Mouse (Mus musculus): Measurements from ENCODE around the gene Def6. TPM values are rescaled to one million over a fixed set of nuclear protein-coding genes. Genes with fewer than 3 reads are reported as not detected.

Gene Def6
- polyA plus RNA-seq, 1 experiment from 2014 or later = 5.6 TPM

DNA sequence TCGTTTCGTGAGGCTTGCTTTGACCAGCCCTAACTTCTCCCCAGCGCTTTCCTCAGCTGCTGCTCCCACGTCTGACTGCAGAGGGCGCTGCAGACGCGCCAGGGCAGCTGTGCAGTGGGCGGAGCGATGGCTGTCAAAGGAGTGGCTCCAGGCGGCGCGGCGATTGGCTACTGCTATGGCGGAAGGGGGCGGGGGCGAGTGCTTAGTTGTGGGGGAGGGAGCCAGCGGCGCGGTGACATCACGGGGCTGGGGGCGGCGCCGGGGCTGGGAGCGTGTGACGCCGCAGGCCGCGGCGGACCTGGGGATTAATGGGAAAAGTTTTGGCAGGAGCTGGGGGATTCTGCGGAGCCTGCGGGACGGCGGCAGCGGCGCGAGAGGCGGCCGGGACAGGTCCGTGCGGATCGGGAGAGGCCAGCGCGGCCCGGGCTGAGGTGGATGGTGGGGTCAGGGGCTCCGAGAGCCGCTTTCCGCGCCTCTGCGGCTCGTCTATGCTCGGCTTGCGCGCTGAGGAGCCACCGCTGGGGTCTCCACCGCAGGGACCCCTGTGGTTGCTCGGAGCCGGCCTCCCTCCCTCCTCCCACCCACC is 25.0 kb downstream of the Def6 start, which contains the start of gene Ppard:
Gene Ppard, plus strand, starts transcription at position 226 of the 586 bp plus-strand sequence.
- under 1% methylated on average over 57 of the region's 57 CpGs for WGBS
- no peaks in the 10 kb centered on the region for H3K36me3 ChIP-seq
- peaks cover 13% of the 10 kb centered on the region for H3K4me1 ChIP-seq (replicated peaks)
- H3K4me3 ChIP-seq (replicated peaks) = peak within 1 kb of the TSS; percentile 62
- H3K9ac ChIP-seq (replicated peaks) = peak within 1 kb of the TSS; percentile 77
- peak; percentile 90 for ATAC-seq
- H3K9me3 ChIP-seq = no peaks in the 10 kb centered on the region
- H3K27ac ChIP-seq = 0 out of 2 replicates have a peak within 1 kb of the TSS, but pooled peaks have one; percentile 7
- no peaks in the 10 kb centered on the region for H3K27me3 ChIP-seq
- peak within 1 kb of the TSS; percentile 85 for H3K4me2 ChIP-seq (replicated peaks)

DNA sequence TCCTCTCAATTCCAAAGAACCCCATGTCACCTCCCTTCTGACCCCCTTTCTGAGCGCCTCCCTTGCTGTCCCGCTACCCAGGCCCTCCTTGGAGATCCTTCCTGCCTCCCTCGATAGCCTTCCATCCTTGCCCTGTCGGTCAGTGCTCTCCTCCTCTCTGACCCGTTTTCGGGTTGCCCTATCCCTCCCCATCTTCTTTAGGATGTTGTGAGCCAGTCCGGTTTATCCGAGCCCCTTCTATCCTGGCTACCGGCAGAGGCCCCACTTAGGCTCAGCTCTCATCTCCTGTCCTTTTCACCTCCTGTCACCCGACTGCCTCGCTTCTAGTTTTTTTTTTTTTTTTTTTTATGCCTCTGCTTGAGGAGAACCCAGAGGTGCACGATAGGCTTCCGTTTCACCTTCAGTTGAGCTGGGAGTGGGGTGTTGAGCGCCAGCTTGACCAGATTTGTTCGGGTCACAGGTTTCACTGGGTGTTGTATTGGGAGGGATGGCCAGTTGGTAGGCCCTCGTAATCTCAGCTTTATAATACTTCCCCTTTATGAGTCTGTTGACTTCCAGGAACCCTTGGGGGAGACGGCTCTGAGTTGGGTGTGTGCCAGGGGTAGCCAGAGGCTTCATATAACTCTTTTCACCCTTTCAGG is 25.6 kb downstream of the Def6 start:
- H3K27ac ChIP-seq = 0 out of 2 replicates have a peak overlapping the region, but pooled peaks have one; percentile 7
- ATAC-seq = no peak
- H3K4me3 ChIP-seq (replicated peaks) = peak overlapping the region; percentile 62
- H3K36me3 ChIP-seq = no peaks in the 10 kb centered on the region
- 5% methylated on average over 17 of the region's 17 CpGs for WGBS
- no peaks in the 10 kb centered on the region for H3K27me3 ChIP-seq
- no peaks in the 10 kb centered on the region for H3K9me3 ChIP-seq
- H3K4me1 ChIP-seq (replicated peaks) = peaks cover 14% of the 10 kb centered on the region
- peak overlapping the region; percentile 77 for H3K9ac ChIP-seq (replicated peaks)
- H3K4me2 ChIP-seq (replicated peaks) = peak overlapping the region; percentile 85

DNA sequence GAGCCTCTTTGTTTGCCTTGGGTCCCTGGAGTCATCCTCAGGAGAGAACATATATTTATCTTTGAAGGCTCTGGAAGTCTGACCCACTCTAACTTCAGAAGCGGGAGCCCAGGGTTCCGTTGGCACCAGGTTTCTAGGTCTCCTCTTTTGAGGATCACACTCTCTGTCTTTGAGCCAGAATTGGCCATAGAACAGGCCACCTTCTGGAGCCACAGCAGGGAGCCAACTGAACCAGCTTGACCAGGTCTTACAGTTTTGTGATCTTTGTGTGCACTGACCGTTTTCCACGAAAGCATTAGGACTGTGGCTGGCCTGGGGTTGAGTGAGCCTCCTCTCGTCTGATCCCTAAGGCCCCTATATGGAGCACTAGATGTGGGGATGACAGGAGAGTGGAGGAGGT is 27.1 kb downstream of the Def6 start:
- Histone ChIP-seq H3K9me3 (no peaks in the 10 kb centered on the region), H3K4me2 (replicated peaks) (0 out of 2 replicates have a peak overlapping the region, but pooled peaks have one; percentile 85), H3K4me1 (replicated peaks) (peaks cover 14% of the 10 kb centered on the region), H3K27me3 (no peaks in the 10 kb centered on the region), H3K9ac (replicated peaks) (peak overlapping the region; percentile 28; the same call in 1 of the 2 replicates), H3K27ac (no peak overlapping the region), H3K36me3 (no peaks in the 10 kb centered on the region), H3K4me3 (replicated peaks) (no peak overlapping the region)
- 83% methylated on average over 5 of the region's 5 CpGs for WGBS
- ATAC-seq = no peak

DNA sequence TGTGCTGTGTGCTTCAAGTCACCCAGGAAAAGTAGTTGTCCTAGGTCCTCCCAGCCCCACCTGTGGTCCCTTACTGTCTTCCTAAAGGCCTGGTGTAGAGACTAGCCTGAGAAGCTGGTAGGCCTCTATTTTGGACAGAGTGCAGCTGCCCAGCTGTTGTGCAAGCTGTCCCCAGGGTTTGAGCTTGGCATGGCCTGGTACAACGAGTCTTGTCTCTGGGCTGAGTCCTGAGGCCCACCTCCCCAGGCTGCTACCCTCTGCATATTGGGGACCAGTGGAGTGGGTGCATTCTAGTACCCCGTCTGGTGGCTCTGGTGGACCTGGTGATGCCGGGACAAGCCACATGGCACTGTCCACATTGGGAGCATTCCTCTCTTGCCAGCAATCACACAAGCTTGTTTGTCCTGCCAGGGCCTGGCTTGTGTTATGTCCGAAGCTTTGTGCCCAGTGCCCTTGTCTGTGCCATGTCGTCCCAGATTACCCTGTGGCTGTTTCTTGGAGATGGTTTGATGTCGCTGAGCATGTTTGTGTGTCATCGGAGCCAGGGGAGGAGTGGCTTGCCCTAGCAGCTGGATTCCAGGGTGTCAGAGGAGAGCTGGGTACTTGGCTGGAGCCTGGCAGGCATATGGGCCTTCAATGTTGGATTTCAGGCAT is 28.5 kb downstream of the Def6 start:
- H3K4me3 ChIP-seq (replicated peaks) = no peak overlapping the region
- H3K27me3 ChIP-seq = no peaks in the 10 kb centered on the region
- H3K27ac ChIP-seq = no peak overlapping the region
- WGBS = 82% methylated on average over 7 of the region's 7 CpGs
- H3K9ac ChIP-seq (replicated peaks) = 0 out of 2 replicates have a peak overlapping the region, but pooled peaks have one; percentile 10
- no peaks in the 10 kb centered on the region for H3K9me3 ChIP-seq
- no peaks in the 10 kb centered on the region for H3K36me3 ChIP-seq
- ATAC-seq = no peak
- H3K4me2 ChIP-seq (replicated peaks) = no peak overlapping the region
- H3K4me1 ChIP-seq (replicated peaks) = peaks cover 14% of the 10 kb centered on the region

DNA sequence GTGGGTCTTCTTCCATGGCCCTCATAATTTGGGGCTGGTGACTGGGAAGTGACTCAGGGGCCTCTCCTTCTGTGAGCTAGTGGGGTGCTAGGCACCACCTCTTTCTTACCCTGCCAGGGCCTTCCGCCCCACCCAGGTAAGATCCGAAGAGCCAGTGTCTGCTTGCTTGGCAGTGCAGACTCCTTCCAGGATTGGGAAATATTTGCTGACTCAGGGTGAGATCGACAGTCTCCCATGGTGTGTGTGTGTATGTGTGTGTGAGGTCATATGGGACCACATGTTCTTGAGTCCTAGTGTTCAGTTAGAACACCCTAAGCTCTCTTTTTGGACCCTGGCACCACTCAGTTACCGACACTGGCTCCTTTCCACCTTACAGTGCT is 29.0 kb downstream of the Def6 start:
- H3K4me3 ChIP-seq (replicated peaks) = no peak overlapping the region
- ATAC-seq = no peak
- no peak overlapping the region for H3K27ac ChIP-seq
- peaks cover 14% of the 10 kb centered on the region for H3K4me1 ChIP-seq (replicated peaks)
- H3K27me3 ChIP-seq = no peaks in the 10 kb centered on the region
- WGBS = 84% methylated on average over 4 of the region's 4 CpGs
- H3K9me3 ChIP-seq = no peaks in the 10 kb centered on the region
- no peak overlapping the region for H3K4me2 ChIP-seq (replicated peaks)
- no peak overlapping the region for H3K9ac ChIP-seq (replicated peaks)
- no peaks in the 10 kb centered on the region for H3K36me3 ChIP-seq

DNA sequence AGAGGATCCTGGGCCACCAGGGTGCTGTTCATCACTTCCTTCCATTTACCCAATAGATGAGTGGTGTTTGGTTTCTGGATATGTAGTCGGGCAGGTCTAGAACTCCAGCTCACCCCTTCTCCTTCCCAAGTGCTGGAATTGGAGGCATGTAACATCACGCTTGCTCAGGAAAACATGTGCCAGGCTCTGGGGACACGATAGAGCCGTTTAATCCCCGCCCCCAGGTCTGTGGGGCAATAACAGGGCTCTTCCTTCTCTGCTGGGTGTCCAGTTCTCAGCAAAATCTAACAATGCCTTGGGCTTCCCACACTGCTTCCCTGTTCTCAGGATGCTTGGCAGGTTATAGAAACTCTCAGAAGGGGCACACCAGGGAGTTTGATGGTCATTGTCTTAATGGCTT is 29.8 kb downstream of the Def6 start:
- Histone ChIP-seq H3K4me2 (replicated peaks) (no peak overlapping the region), H3K4me1 (replicated peaks) (peaks cover 14% of the 10 kb centered on the region), H3K9ac (replicated peaks) (no peak overlapping the region), H3K27ac (no peak overlapping the region), H3K9me3 (no peaks in the 10 kb centered on the region), H3K4me3 (replicated peaks) (no peak overlapping the region), H3K27me3 (no peaks in the 10 kb centered on the region), H3K36me3 (no peaks in the 10 kb centered on the region)
- no peak for ATAC-seq
- WGBS = 69% methylated on average over 5 of the region's 5 CpGs

DNA sequence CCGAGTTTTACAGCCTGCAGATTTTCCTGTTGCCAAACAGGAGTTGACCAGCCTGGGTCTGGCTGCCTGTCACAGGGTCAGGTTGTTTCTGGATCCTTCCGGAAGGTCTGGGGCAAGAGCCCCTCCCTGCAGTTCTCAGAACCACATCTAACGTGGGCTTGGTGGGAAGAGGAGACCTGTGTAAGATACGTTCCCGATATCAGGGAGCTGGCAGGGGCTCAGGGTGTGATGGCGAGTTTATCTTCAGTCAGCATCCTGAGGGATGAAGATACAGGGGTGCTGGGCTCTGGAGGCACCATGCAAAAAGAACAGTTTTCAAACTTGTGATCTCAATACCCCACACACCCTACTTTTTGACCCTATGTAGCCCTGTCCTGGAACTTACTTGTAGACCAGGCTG is 30.3 kb downstream of the Def6 start:
- Histone ChIP-seq H3K36me3 (no peaks in the 10 kb centered on the region), H3K4me1 (replicated peaks) (peaks cover 14% of the 10 kb centered on the region), H3K4me2 (replicated peaks) (no peak overlapping the region), H3K27ac (no peak overlapping the region), H3K27me3 (no peaks in the 10 kb centered on the region), H3K4me3 (replicated peaks) (no peak overlapping the region), H3K9ac (replicated peaks) (no peak overlapping the region), H3K9me3 (no peaks in the 10 kb centered on the region)
- no peak for ATAC-seq
- WGBS = 70% methylated on average over 6 of the region's 6 CpGs

DNA sequence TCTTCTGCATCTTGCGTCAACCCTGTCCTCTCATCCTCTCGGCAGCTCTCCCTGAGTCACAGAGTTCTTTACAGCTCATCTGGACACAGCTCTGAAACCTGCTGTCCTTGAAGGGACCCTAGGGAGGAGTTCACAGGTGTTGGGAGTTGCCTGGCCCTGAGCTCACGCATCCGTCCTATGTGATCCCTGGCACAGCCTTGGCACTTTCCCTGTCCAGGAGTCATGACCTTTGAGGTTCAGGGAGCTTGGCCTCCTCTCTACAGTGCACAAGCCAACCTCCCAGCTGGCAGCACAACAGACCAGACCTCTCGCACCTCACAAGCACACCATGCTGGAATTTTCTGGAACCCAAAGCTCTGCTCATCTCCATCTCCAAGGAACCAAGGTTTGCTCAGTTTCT is 33.3 kb downstream of the Def6 start:
- Histone ChIP-seq H3K9me3 (no peaks in the 10 kb centered on the region), H3K4me3 (replicated peaks) (no peak overlapping the region), H3K9ac (replicated peaks) (no peak overlapping the region)

DNA sequence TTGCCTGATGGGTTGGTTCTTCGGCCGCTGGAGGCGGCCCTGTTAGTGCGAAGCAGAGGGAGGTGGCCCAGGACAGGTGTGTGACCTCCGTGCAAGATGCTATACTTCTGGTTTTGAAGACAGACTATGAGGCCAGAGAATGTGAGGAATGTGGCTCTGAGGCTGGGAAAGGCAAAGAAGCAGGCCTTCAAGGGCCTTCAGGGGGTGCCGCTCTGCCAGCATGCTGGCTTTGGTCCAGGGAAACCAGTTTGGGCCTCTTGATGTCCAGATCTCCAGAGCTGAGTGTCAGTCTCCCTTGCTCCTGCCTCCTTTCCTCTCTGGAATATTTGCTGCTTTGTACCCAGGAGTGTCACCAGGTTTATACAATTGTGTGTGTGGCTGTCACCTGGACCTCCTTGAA is 34.7 kb downstream of the Def6 start:
- Histone ChIP-seq H3K9me3 (no peaks in the 10 kb centered on the region), H3K4me2 (replicated peaks) (no peak overlapping the region), H3K4me3 (replicated peaks) (no peak overlapping the region), H3K36me3 (no peaks in the 10 kb centered on the region), H3K9ac (replicated peaks) (no peak overlapping the region), H3K27ac (no peak overlapping the region), H3K27me3 (no peaks in the 10 kb centered on the region), H3K4me1 (replicated peaks) (peaks cover 15% of the 10 kb centered on the region)
- 90% methylated on average over 6 of the region's 6 CpGs for WGBS
- no peak for ATAC-seq

More for the DNA sequence above, 33.3 kb downstream of the Def6 start:
- Histone ChIP-seq H3K27me3 (no peaks in the 10 kb centered on the region), H3K36me3 (no peaks in the 10 kb centered on the region), H3K27ac (no peak overlapping the region), H3K4me1 (replicated peaks) (peaks cover 15% of the 10 kb centered on the region), H3K4me2 (replicated peaks) (no peak overlapping the region)
- 93% methylated on average over 5 of the region's 5 CpGs for WGBS
- ATAC-seq = no peak

DNA sequence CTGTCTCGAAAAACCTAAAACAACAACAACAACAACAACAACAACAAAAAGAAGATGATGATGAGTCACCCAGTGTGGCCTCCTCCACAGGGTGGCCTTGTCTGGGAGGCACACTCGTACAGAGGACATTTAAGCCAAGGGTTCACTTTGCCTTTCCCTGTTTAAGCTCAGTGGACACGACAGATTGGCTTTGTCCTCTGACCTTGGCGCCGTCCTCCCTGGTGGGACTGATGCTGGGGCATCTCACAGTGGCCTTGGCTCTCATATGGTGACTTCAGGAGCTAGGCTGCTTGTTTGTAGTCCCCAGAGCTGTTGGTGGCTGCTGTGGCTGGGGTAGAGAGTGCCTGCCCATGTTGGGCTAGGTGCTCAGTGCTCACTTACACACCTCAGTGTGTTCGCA is 36.6 kb downstream of the Def6 start:
- H3K4me3 ChIP-seq (replicated peaks) = no peak overlapping the region
- peaks cover 18% of the 10 kb centered on the region for H3K4me1 ChIP-seq (replicated peaks)
- no peaks in the 10 kb centered on the region for H3K27me3 ChIP-seq
- H3K4me2 ChIP-seq (replicated peaks) = no peak overlapping the region
- 80% methylated on average over 6 of the region's 6 CpGs for WGBS
- H3K9ac ChIP-seq (replicated peaks) = no peak overlapping the region
- H3K36me3 ChIP-seq = no peaks in the 10 kb centered on the region
- no peak overlapping the region for H3K27ac ChIP-seq
- H3K9me3 ChIP-seq = no peaks in the 10 kb centered on the region
- ATAC-seq = no peak

DNA sequence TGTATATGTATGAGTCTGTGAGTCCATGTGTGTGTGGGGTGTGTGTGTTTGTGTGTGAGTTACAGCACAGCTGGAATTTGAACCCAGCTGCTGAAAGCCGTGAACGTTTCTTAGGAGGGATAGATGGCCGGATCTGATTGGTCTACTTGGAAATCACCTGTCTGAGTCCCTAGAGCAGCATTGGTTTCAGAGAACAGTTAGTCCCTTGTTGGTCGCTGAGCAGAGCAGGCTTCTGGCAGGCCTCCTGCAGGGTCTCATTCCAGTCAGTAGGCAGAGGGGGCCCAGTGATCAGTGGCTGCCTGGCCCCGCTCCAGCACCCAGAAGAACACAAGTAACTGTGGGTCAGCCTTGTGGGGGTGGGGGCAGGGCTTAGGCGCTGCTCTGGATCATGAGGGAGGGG is 37.1 kb downstream of the Def6 start:
- WGBS = 31% methylated on average over 6 of the region's 6 CpGs
- H3K4me3 ChIP-seq (replicated peaks) = no peak overlapping the region
- H3K9ac ChIP-seq (replicated peaks) = no peak overlapping the region
- H3K9me3 ChIP-seq = no peaks in the 10 kb centered on the region
- peak; percentile 73; the same call in 1 of the 2 replicates for ATAC-seq
- no peak overlapping the region for H3K27ac ChIP-seq
- H3K36me3 ChIP-seq = no peaks in the 10 kb centered on the region
- no peaks in the 10 kb centered on the region for H3K27me3 ChIP-seq
- peaks cover 18% of the 10 kb centered on the region for H3K4me1 ChIP-seq (replicated peaks)
- no peak overlapping the region for H3K4me2 ChIP-seq (replicated peaks)

DNA sequence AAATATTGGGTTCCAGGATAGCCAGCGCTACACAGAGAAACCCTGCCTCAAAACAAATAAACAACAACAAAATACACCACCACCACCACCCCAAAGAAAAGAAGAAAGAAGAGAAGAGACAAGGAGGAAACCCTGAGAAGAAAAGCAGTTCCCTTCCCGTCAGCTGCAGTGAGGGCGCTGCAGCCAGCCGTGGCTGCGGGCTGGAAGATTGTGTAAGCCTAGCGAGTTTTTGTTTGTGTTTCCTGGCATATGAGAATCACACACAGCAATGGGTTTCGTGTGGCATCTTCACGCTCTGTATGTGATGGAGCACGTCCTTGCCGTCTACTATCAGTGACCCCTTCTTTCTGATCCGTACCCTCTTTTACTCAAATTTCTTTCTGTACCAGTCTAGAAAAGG is 39.1 kb downstream of the Def6 start:
- H3K9ac ChIP-seq (replicated peaks) = no peak overlapping the region
- ATAC-seq = no peak
- no peak overlapping the region for H3K4me2 ChIP-seq (replicated peaks)
- H3K27me3 ChIP-seq = no peaks in the 10 kb centered on the region
- WGBS = 85% methylated on average over 11 of the region's 11 CpGs
- H3K27ac ChIP-seq = no peak overlapping the region
- peaks cover 18% of the 10 kb centered on the region for H3K4me1 ChIP-seq (replicated peaks)
- H3K36me3 ChIP-seq = no peaks in the 10 kb centered on the region
- no peaks in the 10 kb centered on the region for H3K9me3 ChIP-seq
- H3K4me3 ChIP-seq (replicated peaks) = no peak overlapping the region

All from midbrain, embryonic 13.5 days (tissue).